Mouse (Mus musculus) kidney, postnatal 14 days (tissue): ENCODE data around the gene Srrd.
A peak's percentile ranks its signal among the peaks of the same experiment; 100 is the strongest.

ENCODE experiments used
- DNase-seq: peaks from one replicate; pipeline ENCODE4 v3.0.0; 2022; ENCODE audit warnings: mixed read lengths

Srrd gene

GRCm38 (mm10) chr5:112288193-112289141 lies 54.4 kb downstream of the Srrd start:
- peak; percentile 53 for DNase-seq

DNA sequence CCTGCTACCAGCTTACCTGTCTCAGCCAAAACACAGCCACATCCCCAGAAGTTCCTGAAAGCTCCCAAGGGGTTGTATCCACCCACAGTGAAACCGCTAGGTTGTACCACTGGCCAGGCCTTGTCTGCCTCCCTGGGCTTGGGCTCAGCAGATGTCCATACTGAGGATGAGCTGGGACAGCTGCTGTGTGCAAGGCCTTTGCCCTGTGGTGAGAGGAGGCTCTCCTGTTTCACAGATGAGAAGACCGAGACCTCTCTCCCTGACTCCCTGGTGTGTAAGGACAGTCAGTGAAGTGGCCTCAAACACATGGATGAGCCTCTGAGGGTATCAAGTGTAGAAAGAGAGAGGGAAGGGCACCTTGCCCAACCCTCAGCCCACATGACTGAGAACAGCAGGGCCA lies 55.2 kb downstream of the Srrd start:
- DNase-seq: no peak
